Comparison of ENCODE assay signal across 20 mouse cellular contexts in the genomic region with DNA sequence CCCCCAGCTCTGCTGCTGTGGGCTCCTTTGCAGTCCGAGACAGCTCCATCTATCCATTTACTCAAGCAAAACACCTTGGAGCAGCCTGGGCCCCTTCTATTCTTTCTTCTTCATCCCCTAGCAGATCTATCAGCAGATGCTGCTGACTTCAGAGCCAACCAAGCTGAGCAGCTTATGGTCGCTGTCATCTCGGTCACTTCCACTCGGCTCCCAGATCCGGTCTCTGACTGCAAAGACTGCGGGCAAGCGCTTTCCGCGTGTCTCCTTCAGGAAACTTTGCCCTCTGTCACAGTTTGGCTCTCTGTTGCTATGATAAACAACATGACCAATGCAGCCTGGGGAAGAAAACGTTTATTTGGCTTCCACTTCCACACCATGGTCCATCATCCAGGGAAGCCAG. TPM values are rescaled to one million over a fixed set of nuclear protein-coding genes. Genes with fewer than 3 reads are reported as not detected.
DNase-seq lines count a peak whose midpoint lies in the region; ATAC-seq and TF ChIP-seq lines count a peak whose summit lies in the region.
"Had no signal": no experiment of that assay in that cellular context is flagged by ENCODE, and none has a peak within 500 bp of the region (broad histone marks: within the 10 kb centered on the region; RNA-seq: fewer than 3 reads in every experiment).

No protein-coding gene starts in this region.

- no peak for ATAC-seq in midbrain, postnatal 0 days (ENCODE audit: low FRiP score)
- ATAC-seq in midbrain, embryonic 15.5 days (replicated peaks) = no peak
- ATAC-seq: activated CD4-positive, CD25-positive, alpha-beta regulatory T cell, adult 4 months; forebrain, embryonic 15.5 days; Patski had no signal

- 62% methylated on average over 10 of the region's 10 CpGs for WGBS in cerebellum, adult 2 months
- 81% methylated on average over 10 of the region's 10 CpGs for WGBS in midbrain, postnatal 0 days
- WGBS in midbrain, embryonic 15.5 days = 88% methylated on average over 10 of the region's 10 CpGs

- H3K4me3 ChIP-seq in cerebellum, adult 2 months (replicated peaks; ENCODE audit: insufficient read depth, low read depth, low read length) = no peak overlapping the region
- H3K4me3 ChIP-seq in midbrain, postnatal 0 days (ENCODE audit: low read depth, low read length) = no peak overlapping the region
- no peak overlapping the region for H3K4me3 ChIP-seq in midbrain, embryonic 15.5 days
- H3K4me3 ChIP-seq: embryonic facial prominence, embryonic 12.5 days; forebrain, embryonic 15.5 days; heart, embryonic 13.5 days; hindbrain, embryonic 12.5 days had no signal

- no peaks in the 10 kb centered on the region for H3K27me3 ChIP-seq in cerebellum, adult 2 months (ENCODE audit: control insufficient read depth, insufficient read depth, low read length)
- no peaks in the 10 kb centered on the region; the same call in 1 of the 2 replicates for H3K27me3 ChIP-seq in midbrain, postnatal 0 days (ENCODE audit: insufficient read depth, low read length)
- H3K27me3 ChIP-seq in midbrain, embryonic 15.5 days (replicated peaks) = no peaks in the 10 kb centered on the region
- H3K27me3 ChIP-seq: embryonic facial prominence, embryonic 12.5 days; forebrain, embryonic 15.5 days; hindbrain, embryonic 12.5 days; Patski had no signal

- H3K4me2 ChIP-seq in midbrain, postnatal 0 days (ENCODE audit: low read depth, low read length, poor library complexity, severe bottlenecking) = no peak overlapping the region
- H3K4me2 ChIP-seq in midbrain, embryonic 15.5 days = no peak overlapping the region
- H3K4me2 ChIP-seq: embryonic facial prominence, embryonic 12.5 days; forebrain, embryonic 15.5 days; heart, embryonic 13.5 days; hindbrain, embryonic 12.5 days had no signal

- H3K36me3 ChIP-seq in midbrain, postnatal 0 days (ENCODE audit: insufficient read depth, low read length) = 0 out of 2 replicates have a peak, but pooled peaks cover 7% of the 10 kb centered on the region
- no peaks in the 10 kb centered on the region for H3K36me3 ChIP-seq in midbrain, embryonic 15.5 days (replicated peaks)
- H3K36me3 ChIP-seq: forebrain, embryonic 15.5 days; heart, embryonic 13.5 days; hindbrain, embryonic 12.5 days had no signal

- DNase-seq in cerebellum, postnatal 14 days = peak; percentile 69
- no peak for DNase-seq in cerebellum, adult 2 months
- DNase-seq in kidney, adult 9 months = peak; percentile 20
- no peak for DNase-seq in kidney, adult 8-10 months
- DNase-seq in left cerebral cortex, postnatal 4 days = peak; percentile 61
- DNase-seq in left cerebral cortex, postnatal 14 days (ENCODE audit: low spot score in 2 of 2) = no peak
- DNase-seq in midbrain, postnatal 0 days (ENCODE audit: low spot score) = peak; percentile 51
- DNase-seq: adrenal gland, postnatal 14 days; cerebellum, adult 11-12 months; cerebellum, adult 9-11 months; gastrocnemius, postnatal 36 days; heart, adult 11 months; heart, postnatal 36 days had no signal

- no peaks in the 10 kb centered on the region for H3K4me1 ChIP-seq in cerebellum, adult 2 months (ENCODE audit: control insufficient read depth, insufficient read depth, low read length)
- H3K4me1 ChIP-seq in midbrain, postnatal 0 days (ENCODE audit: insufficient read depth, low read length) = no peaks in the 10 kb centered on the region
- H3K4me1 ChIP-seq in midbrain, embryonic 15.5 days = no peaks in the 10 kb centered on the region
- H3K4me1 ChIP-seq: embryonic facial prominence, embryonic 12.5 days; heart, embryonic 13.5 days had no signal

- intact Hi-C loops in left cerebral cortex, postnatal 4 days (cut with DNase I) = no loop called here
- intact Hi-C loops in left cerebral cortex, postnatal 14 days (cut with DNase I) = no loop called here

- TF ChIP-seq POLR2A in cerebellum, adult 2 months (IDR thresholded peaks at IDR 0.05; ENCODE audit: borderline replicate concordance, insufficient read depth, low read length) = no peak

- no peak for TF ChIP-seq CTCF in cerebellum, adult 2 months (IDR thresholded peaks at IDR 0.05; ENCODE audit: borderline replicate concordance, insufficient read depth, low read depth, low read length)
- no peak for TF ChIP-seq CTCF in midbrain, postnatal 0 days (IDR thresholded peaks at IDR 0.05)

- H3K27ac ChIP-seq in cerebellum, adult 2 months (ENCODE audit: insufficient read depth, low read length) = no peak overlapping the region
- no peak overlapping the region for H3K27ac ChIP-seq in midbrain, postnatal 0 days (ENCODE audit: low read depth, low read length)
- H3K27ac ChIP-seq in midbrain, embryonic 15.5 days = no peak overlapping the region
- H3K27ac ChIP-seq: embryonic facial prominence, embryonic 12.5 days; forebrain, embryonic 15.5 days; heart, embryonic 13.5 days; hindbrain, embryonic 12.5 days had no signal

- no peaks in the 10 kb centered on the region for H3K9me3 ChIP-seq in midbrain, postnatal 0 days (ENCODE audit: low read length)
- H3K9me3 ChIP-seq in midbrain, embryonic 15.5 days = no peaks in the 10 kb centered on the region
- H3K9me3 ChIP-seq: embryonic facial prominence, embryonic 12.5 days; forebrain, embryonic 15.5 days; heart, embryonic 13.5 days; hindbrain, embryonic 12.5 days had no signal

- H3K9ac ChIP-seq in midbrain, postnatal 0 days (replicated peaks; ENCODE audit: low read length, poor library complexity, severe bottlenecking) = no peak overlapping the region
- H3K9ac ChIP-seq in midbrain, embryonic 15.5 days = no peak overlapping the region
- H3K9ac ChIP-seq: embryonic facial prominence, embryonic 12.5 days; forebrain, embryonic 15.5 days; heart, embryonic 13.5 days; hindbrain, embryonic 12.5 days had no signal

RNA-seq across cellular contexts. Expression of a gene that starts 23.2 kb away (rescaled TPM):
- 46.1 and 47.3 TPM in 2 replicates for polyA plus RNA-seq in cerebellum, adult 2 months (2012; rRNA removed)
- 10 to 100 TPM; 44.0 to 54.1 TPM for total RNA-seq in left cerebral cortex, postnatal 4 days (2021)
- 10 to 100 TPM; 63.8 to 64.9 TPM for total RNA-seq in left cerebral cortex, postnatal 14 days (2021)
- 34.2 and 37.0 TPM in 2 replicates for total RNA-seq in midbrain, postnatal 0 days (2014; rRNA removed)
- polyA plus RNA-seq in midbrain, postnatal 0 days (2015; fragmentation: Nextera tagmentation; extraction: Ambion mirVana) = 22.2 and 22.8 TPM in 2 replicates
- polyA plus RNA-seq in midbrain, embryonic 15.5 days (2015; fragmentation: Nextera tagmentation; extraction: Ambion mirVana) = 22.1 and 27.9 TPM in 2 replicates

RNA-seq across cellular contexts. Expression of a gene that starts 28.4 kb away (rescaled TPM):
- 41.0 and 43.8 TPM in 2 replicates for polyA plus RNA-seq in cerebellum, adult 2 months (2012; rRNA removed)
- total RNA-seq in left cerebral cortex, postnatal 4 days (2021) = 10 to 100 TPM; 36.9 to 38.2 TPM
- total RNA-seq in left cerebral cortex, postnatal 14 days (2021) = 10 to 100 TPM; 31.6 to 34.7 TPM
- 24.5 and 28.7 TPM in 2 replicates for total RNA-seq in midbrain, postnatal 0 days (2014; rRNA removed)
- 30.4 and 31.7 TPM in 2 replicates for polyA plus RNA-seq in midbrain, postnatal 0 days (2015; fragmentation: Nextera tagmentation; extraction: Ambion mirVana)
- polyA plus RNA-seq in midbrain, embryonic 15.5 days (2015; fragmentation: Nextera tagmentation; extraction: Ambion mirVana) = 38.3 and 40.3 TPM in 2 replicates

RNA-seq across cellular contexts. Expression of a gene that starts 58.5 kb away (rescaled TPM):
- polyA plus RNA-seq in cerebellum, adult 2 months (2012; rRNA removed) = 77.6 and 81.9 TPM in 2 replicates
- 10 to 100 TPM; 87.7 to 90.4 TPM for total RNA-seq in left cerebral cortex, postnatal 4 days (2021)
- total RNA-seq in left cerebral cortex, postnatal 14 days (2021) = 10 to 100 TPM; 67.2 to 78.6 TPM
- 29.3 and 30.2 TPM in 2 replicates for total RNA-seq in midbrain, postnatal 0 days (2014; rRNA removed)
- 82.6 and 86.2 TPM in 2 replicates for polyA plus RNA-seq in midbrain, postnatal 0 days (2015; fragmentation: Nextera tagmentation; extraction: Ambion mirVana)
- polyA plus RNA-seq in midbrain, embryonic 15.5 days (2015; fragmentation: Nextera tagmentation; extraction: Ambion mirVana) = 116 and 117 TPM in 2 replicates

Comparison
In these comparisons a context has a peak if more than half of its experiments do, and no peak if none do; other contexts are left out.
1. DNase-seq: peak in cerebellum, postnatal 14 days (2 of 2), kidney, adult 9 months (single experiment), left cerebral cortex, postnatal 4 days (single experiment) and midbrain, postnatal 0 days (single experiment); none in cerebellum, adult 2 months (0 of 2), kidney, adult 8-10 months (0 of 2) and left cerebral cortex, postnatal 14 days (0 of 2).